Mouse (Mus musculus): ENCODE data around the gene Pigyl.
"Not testable (repeated sequence)": the region's sequence is repeated elsewhere in the genome, so short reads cannot be mapped to it uniquely, and the experiment has no call there.

Gene Pigyl

DNA sequence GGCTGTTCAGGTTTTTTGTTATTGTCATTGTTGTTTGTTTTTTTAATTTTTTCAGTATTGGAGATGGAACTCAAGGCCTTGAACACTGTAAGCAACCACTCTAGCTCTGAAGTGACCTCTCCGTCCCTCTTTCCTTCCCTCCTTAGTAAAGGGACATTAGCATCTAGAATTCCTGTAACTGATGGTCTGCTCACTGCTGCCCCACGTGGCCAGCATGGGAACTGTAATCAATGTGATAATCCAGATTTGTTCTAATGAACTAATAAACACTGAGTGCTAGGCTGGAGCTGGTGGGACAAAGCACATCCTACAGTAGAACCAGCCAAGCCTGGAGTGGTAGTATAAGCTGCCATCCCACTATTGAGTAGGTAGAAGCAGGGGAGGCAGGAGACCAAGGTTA lies 18.2 kb upstream of the Pigyl start:
- DNase-seq (ENCODE audit: low spot score in 2 of 2), result no peak

DNA sequence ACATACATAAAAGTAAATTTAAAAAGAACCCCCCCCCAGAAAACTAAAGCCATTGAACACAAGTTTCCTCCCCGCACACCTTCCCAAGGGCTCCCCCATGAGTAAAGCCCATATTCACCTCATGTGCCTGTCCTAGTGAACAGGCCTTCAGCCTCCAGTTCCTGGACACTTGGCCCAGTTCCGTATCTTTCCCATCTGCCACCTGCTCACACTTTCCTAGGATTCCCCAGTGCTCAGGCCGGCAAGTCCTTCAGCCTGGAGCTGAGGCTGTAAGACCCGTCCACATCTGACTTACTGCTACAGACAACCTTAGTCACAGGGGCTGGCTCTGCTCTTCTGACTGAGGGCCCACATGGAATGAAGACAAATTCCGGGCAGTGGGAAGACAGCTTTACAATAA lies 16.9 kb upstream of the Pigyl start:
- no peak for DNase-seq (ENCODE audit: low spot score in 2 of 2)

DNA sequence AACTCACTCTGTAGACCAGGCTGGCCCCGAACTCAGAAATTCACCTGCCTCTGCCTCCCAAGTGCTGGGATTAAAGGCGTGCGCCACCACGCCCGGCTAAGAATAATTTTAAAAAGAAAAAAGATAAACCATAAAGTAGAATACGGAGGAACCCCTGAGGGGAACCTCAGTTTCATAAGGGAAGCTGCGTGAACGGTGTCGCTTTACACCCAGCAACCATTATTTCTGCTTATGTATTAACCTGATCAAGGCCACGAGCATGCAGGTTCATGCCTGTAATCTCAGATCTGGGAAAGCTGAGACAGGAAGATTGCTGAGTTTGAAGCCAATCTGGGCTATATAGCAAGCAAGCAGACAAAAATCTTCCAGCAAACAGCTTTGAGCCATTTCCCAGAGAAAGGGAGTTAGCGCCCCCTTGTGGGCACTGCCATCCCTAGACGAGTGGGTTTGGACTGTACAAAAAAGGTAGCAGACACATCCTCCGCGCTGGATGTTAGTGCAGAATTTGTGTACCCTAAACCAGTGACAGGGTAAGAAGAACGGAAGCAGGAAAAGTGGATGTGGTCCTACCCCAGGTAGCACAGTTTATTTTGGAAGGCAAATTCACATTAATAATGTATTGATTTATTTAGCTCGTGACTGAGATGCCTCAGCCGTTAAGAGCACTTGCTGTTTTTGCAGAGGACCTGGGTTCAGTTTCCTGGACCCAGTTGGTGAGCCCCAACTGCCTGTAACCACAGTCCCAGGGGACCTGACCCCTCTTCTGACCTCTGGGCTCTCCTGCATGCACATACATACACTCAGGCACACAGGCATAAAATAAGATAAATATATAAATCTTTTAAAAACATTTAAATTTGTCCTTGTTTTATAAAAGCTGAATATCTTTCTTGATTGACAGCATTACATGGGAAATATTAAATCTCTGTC lies 13.3 kb upstream of the Pigyl start:
- DNase-seq (ENCODE audit: low spot score in 2 of 2), result peak; percentile 59 to 82

DNA sequence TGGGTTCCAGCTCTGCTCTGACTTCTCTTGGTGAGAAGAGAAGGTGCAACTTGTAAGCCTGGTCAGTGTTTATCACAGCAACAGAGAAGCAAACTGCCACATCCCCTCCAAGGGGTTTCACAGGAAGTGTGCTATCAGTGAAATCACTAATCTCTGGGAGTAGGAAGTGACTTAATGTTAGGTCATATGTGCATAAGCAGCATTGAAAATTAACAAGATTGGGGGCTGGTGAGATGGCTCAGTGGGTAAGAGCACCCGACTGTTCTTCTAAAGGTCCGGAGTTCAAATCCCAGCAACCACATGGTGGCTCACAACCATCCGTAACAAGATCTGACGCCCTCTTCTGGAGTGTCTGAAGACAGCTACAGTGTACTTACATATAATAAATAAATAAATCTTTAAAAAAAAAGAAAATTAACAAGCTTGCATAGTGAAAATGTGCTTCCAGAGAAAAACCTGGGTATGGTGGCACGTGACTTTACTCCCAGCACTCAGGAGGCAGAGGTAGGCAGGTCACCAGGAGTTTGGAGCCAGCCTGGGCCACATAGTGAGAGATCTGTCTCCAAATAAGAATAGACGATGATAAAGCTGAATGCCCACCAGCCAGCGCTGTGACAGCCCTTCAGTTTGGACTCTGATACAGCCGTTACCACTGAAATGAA lies 12.2 kb upstream of the Pigyl start:
- DNase-seq (ENCODE audit: low spot score in 2 of 2), result no peak

DNA sequence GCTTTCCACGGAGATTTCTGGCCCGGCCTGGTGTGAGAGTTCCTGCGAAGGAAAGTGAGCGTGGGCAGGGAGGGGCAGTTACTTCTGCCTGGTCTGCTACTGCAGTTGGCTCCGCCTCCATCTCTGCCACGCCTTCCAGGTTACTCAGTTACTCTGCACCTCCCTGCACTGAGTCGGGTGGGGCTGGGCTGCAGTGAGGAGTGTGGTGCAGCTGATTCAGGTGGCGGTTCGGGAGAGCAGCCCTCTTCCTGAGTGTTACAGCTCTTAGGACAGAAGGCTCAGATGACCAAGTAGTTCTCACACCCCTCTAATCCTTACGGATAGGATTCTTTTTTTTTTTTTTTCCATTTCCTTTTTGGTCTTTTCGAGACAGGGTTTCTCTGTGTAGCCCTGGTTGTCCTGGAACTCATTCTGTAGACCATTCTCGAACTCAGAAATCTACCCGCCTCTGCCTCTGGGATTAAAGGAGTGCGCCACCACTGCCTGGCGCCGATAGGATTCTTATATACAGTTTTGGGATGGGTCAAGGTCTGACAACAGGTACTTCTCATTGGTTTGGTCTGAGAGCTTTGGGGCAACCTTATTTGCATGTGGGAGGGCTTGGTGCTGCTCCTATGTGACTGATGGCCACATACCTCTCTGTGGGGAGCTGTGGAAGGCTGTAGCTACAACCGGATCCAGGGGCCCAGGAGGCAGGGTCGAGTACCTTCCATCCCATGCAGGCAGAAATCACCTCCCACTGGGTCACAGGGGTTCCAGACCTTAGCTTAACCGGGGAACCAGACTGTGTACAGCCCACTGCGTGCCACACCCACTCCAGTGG lies 7.0 kb upstream of the Pigyl start:
- DNase-seq (ENCODE audit: low spot score in 2 of 2), result no peak

DNA sequence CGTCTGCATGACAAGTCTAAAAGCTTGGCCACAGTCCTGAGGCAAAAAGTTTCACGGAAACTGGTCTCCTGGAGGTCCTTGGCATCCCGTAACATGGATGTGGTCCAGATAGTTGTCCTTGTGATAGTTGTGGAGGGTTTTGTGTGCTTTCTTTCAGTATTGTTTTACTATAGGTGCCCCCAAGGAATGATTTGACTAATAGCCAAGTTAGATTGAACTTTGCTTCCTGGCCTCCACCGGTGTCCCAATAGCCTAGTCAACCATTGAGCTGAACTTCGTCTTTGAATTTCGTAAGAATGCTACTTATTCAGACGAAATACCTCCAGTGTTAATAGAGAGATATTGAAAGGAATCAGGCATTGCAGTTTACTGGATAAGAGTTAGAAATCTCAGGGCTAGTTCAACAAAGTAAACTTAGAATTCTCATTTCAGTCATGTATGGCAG lies 6.4 kb upstream of the Pigyl start:
- not testable (repeated sequence) for DNase-seq (ENCODE audit: low spot score in 2 of 2)

DNA sequence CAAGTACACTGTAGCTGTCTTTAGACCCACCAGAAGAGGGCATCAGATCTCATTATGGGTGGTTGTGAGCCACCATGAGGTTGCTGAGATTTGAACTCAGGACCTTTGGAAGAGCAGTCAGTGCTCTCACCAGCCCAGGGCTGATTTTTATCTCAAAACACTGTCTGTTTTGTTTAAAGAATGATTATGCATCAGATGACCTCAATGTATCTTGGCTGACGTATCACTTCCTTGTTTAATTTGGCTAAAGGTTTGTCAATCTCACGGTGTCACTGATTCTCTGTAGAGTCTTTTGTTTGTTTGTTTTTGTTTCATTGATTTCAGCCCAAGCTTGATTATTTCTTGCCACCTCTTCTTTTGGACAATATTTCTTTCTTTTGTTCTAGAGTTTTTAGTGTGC lies 5.7 kb upstream of the Pigyl start:
- no peak for DNase-seq (ENCODE audit: low spot score in 2 of 2)

DNA sequence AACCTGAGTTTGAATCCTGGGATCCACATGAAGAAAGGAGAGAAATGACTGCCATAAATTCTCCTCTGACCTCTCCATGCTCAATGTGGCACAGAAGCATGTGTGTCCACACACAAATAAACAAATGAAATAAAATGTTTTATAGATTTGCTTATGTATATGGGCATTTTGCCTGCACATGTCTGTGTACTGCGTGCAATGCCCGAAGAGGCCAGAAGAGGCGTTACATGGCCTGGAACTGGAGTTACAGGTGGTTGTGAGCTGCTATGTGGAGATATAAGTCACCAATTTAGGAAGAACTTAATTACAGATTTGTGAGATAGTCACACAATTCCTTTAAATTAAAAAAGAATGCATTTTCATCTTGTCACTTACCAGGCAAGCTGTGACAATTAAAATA lies 2.8 kb upstream of the Pigyl start:
- DNase-seq (ENCODE audit: low spot score in 2 of 2), result no peak

DNA sequence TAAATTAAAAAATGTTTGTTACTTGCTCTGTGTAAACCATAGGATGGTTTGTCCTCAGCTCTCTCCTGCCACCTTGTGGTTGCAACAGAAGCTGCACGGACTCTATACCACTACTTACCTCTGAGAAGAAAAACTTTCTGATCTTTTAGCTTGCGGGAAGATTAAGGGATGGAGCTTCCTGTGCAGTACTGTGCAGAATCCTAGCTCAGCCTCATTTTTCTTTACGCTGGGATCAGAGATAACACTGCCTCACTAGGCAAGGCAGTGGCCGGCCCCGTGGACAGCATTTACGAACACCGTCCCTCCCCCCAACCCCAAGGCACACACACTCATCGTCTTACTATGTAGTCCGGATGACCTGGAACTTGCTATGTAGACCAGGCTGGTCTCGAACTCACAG lies 1.0 kb upstream of the Pigyl start:
- DNase-seq (ENCODE audit: low spot score in 2 of 2), result peak in 1 of 2 experiments; percentile 63

DNA sequence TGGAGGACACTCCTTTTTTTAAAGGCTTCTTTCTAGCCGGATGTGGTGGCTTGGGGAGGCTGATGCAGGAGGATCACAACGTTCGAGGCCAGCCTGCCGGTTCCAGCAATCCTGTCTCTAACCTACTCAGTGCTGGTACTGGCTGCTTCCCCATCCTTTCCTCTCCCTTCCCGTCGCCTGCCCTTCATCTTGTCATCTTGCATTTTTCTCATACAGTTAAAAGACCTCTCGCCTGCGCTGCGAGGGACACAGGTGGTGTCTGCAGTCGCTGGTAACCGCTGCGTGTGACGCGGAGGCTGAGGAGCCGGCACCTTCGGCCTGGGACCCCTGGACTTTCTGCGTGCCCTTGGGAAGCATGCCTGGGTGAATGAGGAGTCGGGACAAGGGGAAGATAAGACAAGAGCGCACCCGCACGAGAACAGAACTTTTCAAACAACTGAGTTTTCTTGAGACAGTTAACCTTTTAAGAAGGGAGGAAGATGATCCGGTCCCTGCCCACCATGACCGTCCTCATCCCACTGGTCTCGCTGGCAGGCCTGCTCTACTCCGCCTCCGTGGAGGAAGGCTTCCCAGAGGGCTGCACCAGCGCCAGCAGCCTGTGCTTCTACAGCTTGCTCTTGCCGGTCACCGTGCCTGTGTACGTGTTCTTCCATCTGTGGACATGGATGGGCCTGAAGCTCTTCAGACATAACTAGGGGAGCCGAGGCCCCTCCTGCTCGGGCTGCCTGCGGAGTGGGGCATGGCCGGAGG lies 1.0 kb downstream of the Pigyl start:
- DNase-seq (ENCODE audit: low spot score in 2 of 2), result peak in 1 of 2 experiments; percentile 16

DNA sequence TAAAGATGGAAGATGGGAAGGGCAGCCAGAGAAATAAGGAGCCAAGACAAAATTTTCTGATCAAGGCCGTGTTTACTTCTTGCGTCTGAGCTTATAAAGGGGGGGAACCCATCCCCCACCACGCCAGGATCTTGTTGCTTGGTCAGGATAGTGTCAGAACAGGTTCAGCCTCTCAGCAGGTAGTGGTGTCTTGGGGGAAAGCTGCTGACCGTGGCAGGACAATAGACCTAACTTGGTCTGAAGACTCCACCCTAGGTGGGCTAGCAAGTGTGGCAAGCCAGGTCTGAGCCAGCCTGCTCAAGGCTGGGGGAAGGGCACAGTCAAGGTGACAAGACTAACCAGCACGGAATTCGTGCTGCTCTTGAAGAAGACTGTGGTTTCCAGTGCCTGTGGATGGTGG lies 4.7 kb downstream of the Pigyl start:
- DNase-seq (ENCODE audit: low spot score in 2 of 2), result no peak

DNA sequence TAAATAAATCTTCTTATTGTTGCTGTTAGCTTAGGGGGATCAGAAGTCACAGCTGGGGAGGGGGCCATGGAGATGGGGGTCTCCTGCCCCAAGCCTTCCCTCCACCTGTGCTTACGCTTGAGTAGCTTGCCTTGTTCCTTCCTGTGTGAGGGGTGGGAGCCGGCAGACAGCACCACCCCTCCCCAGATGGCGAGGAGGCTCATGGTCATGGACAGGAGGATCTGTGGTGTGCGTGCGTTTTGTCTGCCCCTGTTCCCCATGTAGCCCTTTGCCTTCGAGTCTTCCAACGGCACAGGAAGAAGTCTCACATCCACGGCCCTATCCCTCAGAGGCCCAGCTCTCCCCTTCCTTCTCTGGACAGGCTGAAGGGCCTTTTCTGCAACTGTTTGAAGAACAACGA lies 5.7 kb downstream of the Pigyl start:
- DNase-seq (ENCODE audit: low spot score in 2 of 2), result no peak

DNA sequence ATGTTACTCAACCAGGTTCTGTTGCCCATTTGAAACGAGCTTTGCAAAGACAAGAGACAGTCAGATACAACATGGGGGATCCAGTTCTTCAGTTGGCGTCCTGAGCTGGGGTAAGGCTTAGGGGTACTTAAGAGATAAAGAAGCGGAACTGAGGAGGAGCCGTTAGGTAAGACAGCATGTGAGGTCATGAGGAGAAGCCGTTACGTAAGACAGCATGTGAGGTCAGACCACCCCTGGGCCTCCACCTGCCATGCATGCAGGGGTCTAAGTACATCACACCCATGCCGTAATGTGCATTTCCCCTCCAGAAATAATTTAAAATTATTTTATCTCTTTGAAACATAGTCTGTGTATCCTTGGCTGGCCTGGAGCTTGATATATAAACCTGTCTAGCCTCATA lies 6.3 kb downstream of the Pigyl start:
- no peak for DNase-seq (ENCODE audit: low spot score in 2 of 2)

DNA sequence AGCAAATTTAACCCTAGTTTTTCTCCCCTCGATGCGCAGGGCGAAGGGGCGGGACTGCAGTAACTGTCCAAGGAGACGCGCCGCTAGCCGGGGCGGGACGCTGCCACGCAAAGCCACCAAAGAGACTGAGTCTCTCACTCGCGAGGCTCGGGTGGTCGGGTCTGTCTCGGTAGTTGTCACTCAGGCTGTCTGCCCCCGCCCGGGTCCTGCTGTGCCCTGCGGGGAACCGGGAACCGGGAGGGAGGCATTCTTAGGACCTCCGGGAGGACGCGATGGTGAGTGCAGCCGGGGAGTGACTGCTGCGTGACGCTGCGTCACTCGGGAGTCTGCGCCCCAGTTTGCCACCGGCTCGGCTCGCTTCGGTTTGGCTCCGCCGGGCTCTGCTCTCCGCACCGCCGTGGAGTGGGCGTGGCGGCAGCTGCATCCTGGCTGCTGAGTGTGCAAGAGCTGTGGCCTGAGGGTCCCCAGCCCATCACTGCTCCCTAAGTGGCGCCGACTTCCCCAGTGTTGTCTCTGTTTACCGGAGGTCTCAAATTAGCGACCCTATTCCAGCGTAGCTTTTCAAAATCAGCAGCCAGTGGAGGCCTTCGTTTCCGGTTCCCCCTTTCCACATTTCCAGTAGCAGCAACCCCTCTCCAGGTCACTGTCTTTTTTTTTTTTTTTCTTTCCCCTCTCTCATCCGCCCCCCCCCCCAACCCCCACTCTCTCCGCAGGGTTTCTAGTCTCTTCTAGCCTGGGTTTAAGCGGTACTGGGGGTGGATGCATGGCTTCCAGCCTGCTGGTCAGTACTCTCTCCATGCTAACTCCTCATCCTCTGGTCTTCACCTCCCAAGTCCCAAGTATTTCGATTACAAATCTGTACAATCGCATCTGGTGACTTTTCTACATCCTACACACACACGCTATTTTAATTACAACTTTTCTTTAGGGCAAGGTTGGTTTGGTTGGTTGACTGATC lies 8.3 kb downstream of the Pigyl start:
- DNase-seq (ENCODE audit: low spot score in 2 of 2), result peak; percentile 27 to 43

DNA sequence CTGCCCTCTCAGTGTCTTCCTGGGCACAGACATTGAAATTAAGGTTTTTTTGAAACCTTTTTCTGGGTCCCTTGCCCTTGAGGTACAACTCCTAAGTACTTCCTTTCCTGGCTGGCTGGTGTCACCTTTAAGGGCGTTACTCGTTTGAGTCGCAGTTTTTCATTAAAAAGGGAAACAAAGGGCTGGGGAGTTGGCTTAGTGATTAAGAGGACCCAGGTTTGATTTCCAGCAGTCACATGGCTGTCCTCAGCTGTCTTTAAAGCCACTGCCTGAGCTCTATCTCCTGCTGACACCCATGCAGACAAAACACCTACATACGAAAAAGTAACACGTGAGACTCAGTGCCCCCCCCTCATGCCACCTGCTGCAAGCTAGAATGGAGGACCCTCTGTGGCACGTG lies 9.3 kb downstream of the Pigyl start:
- no peak for DNase-seq (ENCODE audit: low spot score in 2 of 2)

DNA sequence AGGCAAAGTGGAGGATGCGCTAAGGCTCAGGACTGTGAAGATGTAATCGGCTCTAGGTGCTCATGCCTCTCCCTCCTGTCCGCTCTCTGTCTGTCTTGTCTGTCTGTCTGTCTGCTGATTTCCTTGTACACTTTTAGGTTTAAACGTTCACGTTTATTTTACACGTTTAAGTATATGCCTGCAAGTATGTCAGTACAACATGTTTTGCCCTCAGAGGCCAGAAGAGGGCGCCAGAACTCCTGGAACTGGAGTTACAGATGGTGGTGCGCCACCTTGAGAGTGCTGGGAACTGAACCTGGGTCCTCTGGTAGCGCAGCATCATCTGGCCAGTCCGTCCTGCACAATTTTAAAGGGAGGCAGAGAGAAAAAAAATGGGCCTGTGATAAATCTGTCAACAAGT lies 10.0 kb downstream of the Pigyl start:
- no peak for DNase-seq (ENCODE audit: low spot score in 2 of 2)

DNA sequence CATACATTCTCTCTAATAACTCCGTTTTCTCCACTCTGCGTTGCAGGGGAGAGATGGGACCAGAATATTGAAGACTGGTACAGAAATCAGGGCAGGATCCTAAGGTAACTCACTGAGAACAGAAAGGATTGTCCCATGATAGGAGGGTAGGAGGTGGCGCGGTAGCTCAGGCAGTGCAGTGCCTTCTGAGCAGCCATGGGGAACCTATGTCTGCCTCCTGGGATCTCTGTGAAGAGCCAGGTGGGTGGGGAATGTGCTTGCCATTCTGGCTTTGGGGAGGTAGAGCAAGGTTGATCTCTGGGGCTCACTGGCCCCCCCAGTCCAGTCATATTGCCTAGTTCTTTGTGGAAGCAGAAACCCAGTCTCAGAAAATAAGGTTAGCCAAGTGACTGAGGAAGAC lies 11.1 kb downstream of the Pigyl start:
- DNase-seq (ENCODE audit: low spot score in 2 of 2), result no peak

DNA sequence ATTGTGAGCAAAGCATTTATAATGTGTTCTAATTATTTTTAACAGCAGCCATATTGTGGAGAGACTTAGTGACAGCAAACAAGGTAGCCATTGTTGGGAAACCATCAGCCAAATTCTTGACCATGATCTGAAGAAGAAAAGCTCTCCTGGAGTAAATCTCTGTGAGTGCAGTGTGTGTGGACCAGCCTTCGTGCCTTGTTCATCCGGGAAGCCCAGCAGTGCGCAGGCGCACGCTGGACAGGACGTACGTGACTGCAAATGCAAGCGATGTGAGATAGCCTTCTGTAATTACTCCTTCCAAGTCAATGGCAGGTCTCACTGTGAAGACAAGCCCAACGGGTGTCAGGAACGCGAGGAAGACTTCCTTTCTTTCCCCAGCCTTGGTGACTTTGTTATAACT lies 12.7 kb downstream of the Pigyl start:
- no peak for DNase-seq (ENCODE audit: low spot score in 2 of 2)

DNA sequence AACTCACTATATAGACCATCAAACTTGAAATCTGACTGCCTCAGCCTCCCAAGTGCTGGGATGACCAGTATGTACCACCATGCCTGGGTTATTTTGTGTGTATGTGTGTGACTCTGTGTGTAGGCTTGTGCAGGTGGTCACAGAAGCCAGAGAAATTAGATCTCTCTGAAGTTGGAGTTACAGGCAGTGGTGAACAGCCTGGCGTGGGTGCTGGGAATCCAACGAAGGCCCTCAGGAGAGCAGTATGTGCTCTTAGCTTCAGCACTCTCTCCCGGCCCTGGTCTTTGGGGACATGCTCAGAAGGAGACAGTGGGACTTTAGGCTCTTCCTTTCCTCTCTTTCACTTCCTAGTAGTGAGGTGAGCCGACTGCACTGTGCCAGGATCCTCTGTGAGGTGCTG lies 15.7 kb downstream of the Pigyl start:
- no peak for DNase-seq (ENCODE audit: low spot score in 2 of 2)

DNA sequence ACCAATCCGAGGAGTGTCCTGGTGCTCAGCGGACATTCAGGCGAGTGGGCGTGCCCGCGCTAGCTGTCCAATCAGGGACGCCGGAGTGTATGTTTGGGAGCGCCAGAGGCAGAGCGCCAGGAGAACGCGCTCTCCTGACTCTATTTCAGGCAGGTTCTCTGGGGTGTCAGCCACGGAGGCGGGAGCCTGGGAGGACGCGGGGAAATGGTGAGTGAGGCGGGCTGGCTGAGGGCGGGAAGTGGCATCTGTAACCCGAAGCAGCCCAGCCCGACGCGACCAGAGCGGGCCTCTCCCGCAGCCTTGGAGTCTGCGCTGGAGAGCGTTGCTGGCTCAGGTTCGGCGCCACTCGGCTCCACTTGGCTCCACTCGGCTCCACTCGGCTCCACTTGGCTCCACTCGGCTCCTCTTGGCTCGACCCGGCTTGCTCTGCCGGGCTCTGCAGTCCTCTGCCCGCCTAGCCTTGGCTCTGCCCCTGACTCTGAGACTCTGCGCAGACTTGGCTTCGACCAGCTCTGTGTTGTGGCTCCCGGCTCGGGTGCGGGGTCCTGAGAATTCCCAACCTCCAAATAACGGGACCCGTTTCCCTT lies 31.5 kb downstream of the Pigyl start, which contains the start of gene Zfp872:
TSS of gene Zfp872 (plus strand) at position 66 of the 587 bp plus-strand sequence.
- peak; percentile 38 to 42 for DNase-seq (ENCODE audit: low spot score in 2 of 2)

Data from frontal cortex, postnatal 10 days (tissue).